Mouse (Mus musculus): ENCODE measurements around the gene Rbm7. TPM values are rescaled to one million over a fixed set of nuclear protein-coding genes. Genes with fewer than 3 reads are reported as not detected.

Rbm7 gene
- polyA plus RNA-seq, 1 experiment = 50.4 TPM

- Histone ChIP-seq H3K4me3 (ENCODE audit: control insufficient read depth, low read depth, low read length) (no peak overlapping the region), H3K27ac (ENCODE audit: control insufficient read depth, insufficient read depth, low read depth, low read length) (no peak overlapping the region), H3K36me3 (ENCODE audit: control insufficient read depth, insufficient read depth, low read length) (no peaks in the 10 kb centered on the region), H3K27me3 (ENCODE audit: control insufficient read depth, insufficient read depth, low read length) (no peaks in the 10 kb centered on the region), H3K4me1 (ENCODE audit: control insufficient read depth, insufficient read depth, low read length) (no peaks in the 10 kb centered on the region)
- TF ChIP-seq POLR2A (IDR thresholded peaks at IDR 0.05; ENCODE audit: control insufficient read depth, low read depth, low read length) (no peak), CTCF (IDR thresholded peaks at IDR 0.05; ENCODE audit: control insufficient read depth, insufficient read depth, insufficient replicate concordance, low read depth, low read length) (no peak)
Observed at GRCm38 (mm10) chr9:48510134-48510533, 15.0 kb upstream of the Rbm7 start.

- no peaks in the 10 kb centered on the region for H3K4me1 ChIP-seq (ENCODE audit: control insufficient read depth, insufficient read depth, low read length)
- H3K36me3 ChIP-seq (ENCODE audit: control insufficient read depth, insufficient read depth, low read length) = no peaks in the 10 kb centered on the region
- H3K27ac ChIP-seq (ENCODE audit: control insufficient read depth, insufficient read depth, low read depth, low read length) = no peak overlapping the region
- H3K27me3 ChIP-seq (ENCODE audit: control insufficient read depth, insufficient read depth, low read length) = no peaks in the 10 kb centered on the region
- TF ChIP-seq CTCF (IDR thresholded peaks at IDR 0.05; ENCODE audit: control insufficient read depth, insufficient read depth, insufficient replicate concordance, low read depth, low read length) = no peak
- TF ChIP-seq POLR2A (IDR thresholded peaks at IDR 0.05; ENCODE audit: control insufficient read depth, low read depth, low read length) = no peak
- no peak overlapping the region for H3K4me3 ChIP-seq (ENCODE audit: control insufficient read depth, low read depth, low read length)
Observed at GRCm38 (mm10) chr9:48504741-48505365, 9.8 kb upstream of the Rbm7 start.

DNA sequence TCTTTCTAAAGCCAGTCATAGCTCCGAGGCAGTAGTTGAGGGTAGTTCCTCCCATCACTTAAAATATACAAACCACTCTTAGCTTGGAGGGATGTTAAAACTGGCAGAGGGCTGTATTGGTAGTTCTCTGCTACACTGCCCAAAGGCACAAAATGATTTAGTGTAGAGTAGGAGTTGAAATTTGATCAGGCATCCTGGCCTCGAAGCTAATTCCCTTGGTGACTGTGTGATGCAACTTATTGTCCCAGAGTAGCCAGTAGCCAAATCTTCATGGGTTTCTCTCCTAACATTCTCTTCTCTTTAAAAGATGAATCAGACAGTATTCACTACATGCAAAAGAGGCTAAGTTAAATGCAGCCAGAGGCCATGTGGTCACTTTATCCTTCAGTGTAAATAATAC lies 7.9 kb upstream of the Rbm7 start:
- TF ChIP-seq CTCF (IDR thresholded peaks at IDR 0.05; ENCODE audit: control insufficient read depth, insufficient read depth, insufficient replicate concordance, low read depth, low read length) = no peak
- H3K27ac ChIP-seq (ENCODE audit: control insufficient read depth, insufficient read depth, low read depth, low read length) = no peak overlapping the region
- no peak overlapping the region for H3K4me3 ChIP-seq (ENCODE audit: control insufficient read depth, low read depth, low read length)
- no peaks in the 10 kb centered on the region for H3K36me3 ChIP-seq (ENCODE audit: control insufficient read depth, insufficient read depth, low read length)
- no peaks in the 10 kb centered on the region for H3K4me1 ChIP-seq (ENCODE audit: control insufficient read depth, insufficient read depth, low read length)
- no peaks in the 10 kb centered on the region for H3K27me3 ChIP-seq (ENCODE audit: control insufficient read depth, insufficient read depth, low read length)

GRCm38 (mm10) chr9:48501192-48501591 lies 6.1 kb upstream of the Rbm7 start:
- H3K4me1 ChIP-seq (ENCODE audit: control insufficient read depth, insufficient read depth, low read length) = no peaks in the 10 kb centered on the region
- H3K27ac ChIP-seq (ENCODE audit: control insufficient read depth, insufficient read depth, low read depth, low read length) = no peak overlapping the region
- H3K36me3 ChIP-seq (ENCODE audit: control insufficient read depth, insufficient read depth, low read length) = no peaks in the 10 kb centered on the region
- H3K27me3 ChIP-seq (ENCODE audit: control insufficient read depth, insufficient read depth, low read length) = no peaks in the 10 kb centered on the region
- no peak for TF ChIP-seq CTCF (IDR thresholded peaks at IDR 0.05; ENCODE audit: control insufficient read depth, insufficient read depth, insufficient replicate concordance, low read depth, low read length)
- no peak for TF ChIP-seq POLR2A (IDR thresholded peaks at IDR 0.05; ENCODE audit: control insufficient read depth, low read depth, low read length)
- H3K4me3 ChIP-seq (ENCODE audit: control insufficient read depth, low read depth, low read length) = no peak overlapping the region

GRCm38 (mm10) chr9:48495548-48495932 lies 441 bp upstream of the Rbm7 start:
- Histone ChIP-seq H3K4me1 (ENCODE audit: control insufficient read depth, insufficient read depth, low read length) (no peaks in the 10 kb centered on the region; the same call in 1 of the 2 replicates), H3K27me3 (ENCODE audit: control insufficient read depth, insufficient read depth, low read length) (no peaks in the 10 kb centered on the region), H3K4me3 (ENCODE audit: control insufficient read depth, low read depth, low read length) (peak overlapping the region; percentile 92), H3K36me3 (ENCODE audit: control insufficient read depth, insufficient read depth, low read length) (no peaks in the 10 kb centered on the region), H3K27ac (ENCODE audit: control insufficient read depth, insufficient read depth, low read depth, low read length) (peak overlapping the region; percentile 98)
- TF ChIP-seq CTCF (IDR thresholded peaks at IDR 0.05; ENCODE audit: control insufficient read depth, insufficient read depth, insufficient replicate concordance, low read depth, low read length) (no peak), POLR2A (IDR thresholded peaks at IDR 0.05; ENCODE audit: control insufficient read depth, low read depth, low read length) (no peak; the same call in 1 of the 2 replicates)

GRCm38 (mm10) chr9:48481214-48482134 lies 13.6 kb downstream of the Rbm7 start:
- Histone ChIP-seq H3K4me3 (ENCODE audit: control insufficient read depth, low read depth, low read length) (peak overlapping the region; percentile 83), H3K36me3 (ENCODE audit: control insufficient read depth, insufficient read depth, low read length) (no peaks in the 10 kb centered on the region), H3K27me3 (ENCODE audit: control insufficient read depth, insufficient read depth, low read length) (no peaks in the 10 kb centered on the region), H3K4me1 (ENCODE audit: control insufficient read depth, insufficient read depth, low read length) (peaks cover 9% of the 10 kb centered on the region), H3K27ac (ENCODE audit: control insufficient read depth, insufficient read depth, low read depth, low read length) (no peak overlapping the region)
- TF ChIP-seq POLR2A (IDR thresholded peaks at IDR 0.05; ENCODE audit: control insufficient read depth, low read depth, low read length) (no peak), CTCF (IDR thresholded peaks at IDR 0.05; ENCODE audit: control insufficient read depth, insufficient read depth, insufficient replicate concordance, low read depth, low read length) (no peak)

GRCm38 (mm10) chr9:48480411-48481213 lies 14.5 kb downstream of the Rbm7 start, which contains the start of gene Rexo2:
TSS of gene Rexo2 (minus strand) at chr9:48480623.
- H3K27ac ChIP-seq (ENCODE audit: control insufficient read depth, insufficient read depth, low read depth, low read length) = peak within 1 kb of the TSS; percentile 73
- peaks cover 9% of the 10 kb centered on the region for H3K4me1 ChIP-seq (ENCODE audit: control insufficient read depth, insufficient read depth, low read length)
- H3K27me3 ChIP-seq (ENCODE audit: control insufficient read depth, insufficient read depth, low read length) = no peaks in the 10 kb centered on the region
- no peak for TF ChIP-seq CTCF (IDR thresholded peaks at IDR 0.05; ENCODE audit: control insufficient read depth, insufficient read depth, insufficient replicate concordance, low read depth, low read length)
- TF ChIP-seq POLR2A (IDR thresholded peaks at IDR 0.05; ENCODE audit: control insufficient read depth, low read depth, low read length) = peak; percentile 41; the same call in 1 of the 2 replicates
- H3K36me3 ChIP-seq (ENCODE audit: control insufficient read depth, insufficient read depth, low read length) = no peaks in the 10 kb centered on the region
- H3K4me3 ChIP-seq (ENCODE audit: control insufficient read depth, low read depth, low read length) = peak within 1 kb of the TSS; percentile 96

Data from testis, adult 2 months (tissue).